Mouse (Mus musculus): Measurements from ENCODE around the gene Gm3336.

The Gm3336 gene

DNA sequence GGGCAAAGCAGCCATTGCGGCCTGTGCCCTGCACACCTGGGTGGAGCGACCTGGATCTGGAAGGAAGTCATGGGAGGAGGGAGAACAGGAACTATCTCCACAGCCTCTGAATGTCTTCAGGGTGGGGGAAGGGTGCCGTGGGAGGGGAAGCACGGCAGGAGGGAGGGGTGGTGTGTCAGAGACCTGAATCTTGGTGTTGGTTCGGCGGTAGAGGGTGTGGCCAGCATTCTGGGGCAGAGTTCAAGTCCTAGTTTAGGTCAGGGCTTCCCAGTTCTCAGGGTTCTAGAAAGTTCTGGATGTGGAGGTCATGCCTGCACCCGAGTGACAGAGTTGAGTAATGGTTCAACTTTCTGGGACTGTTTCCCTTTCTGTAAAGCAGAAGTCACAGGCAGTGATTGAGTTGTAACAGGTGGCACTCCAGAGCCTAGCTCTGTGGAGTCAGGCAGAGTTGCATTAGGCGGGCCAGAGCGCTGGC, 1.5 kb downstream of the Gm3336 start:
- DNase-seq: no peak

DNA sequence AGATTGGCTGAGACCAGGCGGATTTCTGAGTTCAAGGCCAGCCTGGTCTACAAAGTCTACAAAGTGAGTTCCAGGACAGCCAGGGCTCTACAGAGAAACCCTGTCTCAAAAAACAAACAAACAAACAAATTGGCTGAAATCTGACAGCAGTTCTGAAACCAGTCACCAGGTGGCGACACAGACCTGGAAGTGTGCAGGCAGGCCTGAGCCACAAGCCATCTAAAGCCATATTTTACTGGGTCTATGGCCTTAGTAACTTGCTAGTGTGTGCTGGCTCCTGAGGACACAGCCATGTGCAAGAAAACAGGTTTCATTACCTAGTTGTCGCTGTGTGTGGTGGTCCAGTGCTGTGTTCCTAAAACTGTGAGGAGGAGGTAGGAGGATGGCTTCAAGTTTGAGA, 2.4 kb downstream of the Gm3336 start:
- DNase-seq: peak; percentile 91 to 93

- DNase-seq: peak in 1 of 2 experiments; percentile 14
Measured at GRCm38 (mm10) chr8:70721601-70722000, 3.3 kb downstream of the Gm3336 start.

GRCm38 (mm10) chr8:70723486-70724210, 5.3 kb downstream of the Gm3336 start, which contains the start of gene Pde4c:
Gene Pde4c (plus strand): TSS chr8:70723720.
- no peak for DNase-seq

GRCm38 (mm10) chr8:70724216-70724615, 5.9 kb downstream of the Gm3336 start:
- DNase-seq: no peak

DNA sequence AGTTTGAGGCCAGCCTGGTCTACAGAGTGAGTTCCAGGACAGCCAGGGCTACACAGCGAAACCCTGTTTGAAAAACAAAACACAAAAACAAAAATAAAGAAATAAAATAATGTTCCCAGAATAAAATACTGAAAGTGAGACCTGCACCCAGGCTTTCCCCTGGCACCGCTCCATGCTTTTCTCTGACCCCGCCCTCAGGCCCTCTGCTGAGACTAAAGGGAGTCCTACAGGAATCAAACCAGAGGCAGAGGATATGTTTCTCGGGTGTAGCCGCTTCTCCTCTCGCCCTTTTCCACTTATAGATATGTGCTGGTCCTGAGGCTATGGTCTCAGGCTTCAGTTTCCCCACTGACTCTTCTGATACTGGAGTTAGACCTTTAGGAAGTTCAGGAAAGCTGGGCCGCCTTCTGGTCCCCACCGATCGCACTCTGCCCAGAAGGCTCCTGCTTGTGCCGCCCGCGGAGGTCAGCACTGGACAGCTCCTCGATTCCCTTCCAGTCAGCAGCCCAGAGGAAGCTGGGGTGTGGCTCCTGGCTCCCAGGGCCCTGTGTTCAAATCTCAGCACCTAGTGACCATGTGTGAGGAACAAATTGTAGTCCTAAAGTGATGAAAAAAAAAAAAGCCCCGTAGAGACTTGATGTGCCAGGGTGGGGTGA, 7.6 kb downstream of the Gm3336 start:
- DNase-seq: peak in 1 of 2 experiments; percentile 16

DNA sequence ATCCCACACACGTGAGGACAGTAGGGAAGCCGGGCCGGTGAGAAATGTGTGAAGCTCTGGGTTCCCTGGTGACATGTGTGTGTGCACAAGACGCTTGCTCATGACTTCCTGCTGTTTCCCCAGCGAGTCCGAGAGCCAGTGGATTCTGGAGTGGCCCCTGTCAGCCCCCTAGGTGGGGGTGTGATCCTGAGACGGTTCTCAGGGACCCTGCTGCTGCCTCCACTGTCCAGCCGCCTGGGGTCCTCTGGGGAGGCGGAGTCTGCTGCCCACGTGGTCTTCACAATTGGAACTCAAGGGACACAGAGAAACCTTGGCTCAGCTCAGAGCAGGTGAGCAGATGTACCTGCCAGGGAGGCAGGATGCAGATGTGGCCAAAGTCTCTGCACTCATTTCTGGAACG, 8.4 kb downstream of the Gm3336 start:
- no peak for DNase-seq

GRCm38 (mm10) chr8:70729808-70730475, 11.6 kb downstream of the Gm3336 start:
- peak in 1 of 2 experiments; percentile 33 for DNase-seq

DNA sequence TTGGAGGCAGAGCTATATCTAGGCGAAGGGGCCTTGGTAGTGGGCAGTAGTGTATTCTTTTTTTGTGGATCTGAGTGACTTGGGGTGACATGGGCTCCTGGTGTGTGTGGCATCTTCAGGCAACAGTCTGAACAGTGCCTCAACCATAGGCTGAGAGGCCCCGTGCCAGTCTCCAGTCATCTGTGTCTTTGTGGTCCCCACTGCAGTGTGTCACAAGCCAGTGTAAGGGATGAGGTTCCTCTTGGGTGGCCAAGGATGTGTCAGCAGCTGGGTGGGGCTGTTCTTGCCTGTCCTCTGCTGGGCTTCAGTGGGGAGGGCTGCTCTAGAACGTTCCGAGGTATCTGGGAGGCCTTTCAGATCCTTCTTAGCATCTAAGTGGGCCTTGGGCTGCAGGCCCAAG, 12.6 kb downstream of the Gm3336 start:
- DNase-seq: no peak

DNA sequence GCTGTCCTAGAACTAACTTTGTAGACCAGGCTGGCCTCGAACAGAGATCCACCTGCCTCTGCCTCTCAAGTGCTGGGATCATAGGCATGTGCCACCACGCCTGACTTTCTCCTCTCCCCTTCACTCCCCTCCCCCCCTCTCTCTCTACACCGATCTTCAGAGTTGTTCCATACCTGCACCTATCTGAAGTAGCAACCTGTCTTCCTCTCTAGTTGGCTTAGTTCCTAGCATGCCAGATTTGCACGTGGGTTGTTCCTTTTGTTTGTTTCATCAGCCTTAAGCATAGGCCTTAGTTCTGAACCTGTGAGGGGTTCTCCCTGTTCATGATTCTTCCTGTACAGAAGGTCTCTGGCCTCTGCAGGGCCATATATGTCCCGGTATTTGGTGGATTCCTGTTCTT, 19.4 kb downstream of the Gm3336 start:
- no peak for DNase-seq

- no peak for DNase-seq
Measured at GRCm38 (mm10) chr8:70738211-70738610, 19.9 kb downstream of the Gm3336 start.

GRCm38 (mm10) chr8:70741661-70742060, 23.3 kb downstream of the Gm3336 start:
- DNase-seq: no peak

GRCm38 (mm10) chr8:70742176-70742575, 23.8 kb downstream of the Gm3336 start:
- no peak for DNase-seq

DNA sequence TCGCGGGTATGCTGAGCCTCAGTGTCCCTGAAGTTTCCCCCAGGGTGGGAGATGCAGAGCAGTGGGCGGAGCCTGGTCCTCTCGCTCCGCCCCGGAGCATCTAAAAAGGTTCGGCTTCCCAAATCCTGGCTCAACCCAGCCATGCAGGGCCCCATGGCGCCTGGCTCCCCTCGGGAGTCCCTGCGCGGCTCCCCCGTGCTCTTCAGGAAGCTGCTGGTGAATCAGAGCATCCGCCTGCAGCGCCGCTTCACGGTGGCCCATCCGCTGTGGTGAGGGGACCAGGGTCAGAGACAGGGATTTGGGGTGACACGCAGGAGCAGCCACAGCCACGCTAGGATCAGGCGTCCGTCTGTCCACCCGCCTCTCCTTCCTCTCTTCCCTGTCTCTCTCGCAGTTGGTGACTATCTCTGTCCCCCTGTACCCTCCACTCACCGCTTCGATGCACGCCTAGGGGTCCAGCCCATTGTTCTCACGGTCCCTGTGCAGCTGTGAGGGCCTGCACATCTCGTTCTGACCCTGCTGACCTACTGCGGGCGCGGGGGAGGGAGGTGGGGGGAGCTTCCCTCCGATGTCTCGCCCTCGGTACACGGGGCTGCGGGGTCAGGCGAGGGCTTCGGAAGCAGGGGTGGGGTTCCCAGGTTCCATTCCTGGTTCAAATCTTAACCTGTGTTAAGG, 24.8 kb downstream of the Gm3336 start:
- DNase-seq: no peak

DNA sequence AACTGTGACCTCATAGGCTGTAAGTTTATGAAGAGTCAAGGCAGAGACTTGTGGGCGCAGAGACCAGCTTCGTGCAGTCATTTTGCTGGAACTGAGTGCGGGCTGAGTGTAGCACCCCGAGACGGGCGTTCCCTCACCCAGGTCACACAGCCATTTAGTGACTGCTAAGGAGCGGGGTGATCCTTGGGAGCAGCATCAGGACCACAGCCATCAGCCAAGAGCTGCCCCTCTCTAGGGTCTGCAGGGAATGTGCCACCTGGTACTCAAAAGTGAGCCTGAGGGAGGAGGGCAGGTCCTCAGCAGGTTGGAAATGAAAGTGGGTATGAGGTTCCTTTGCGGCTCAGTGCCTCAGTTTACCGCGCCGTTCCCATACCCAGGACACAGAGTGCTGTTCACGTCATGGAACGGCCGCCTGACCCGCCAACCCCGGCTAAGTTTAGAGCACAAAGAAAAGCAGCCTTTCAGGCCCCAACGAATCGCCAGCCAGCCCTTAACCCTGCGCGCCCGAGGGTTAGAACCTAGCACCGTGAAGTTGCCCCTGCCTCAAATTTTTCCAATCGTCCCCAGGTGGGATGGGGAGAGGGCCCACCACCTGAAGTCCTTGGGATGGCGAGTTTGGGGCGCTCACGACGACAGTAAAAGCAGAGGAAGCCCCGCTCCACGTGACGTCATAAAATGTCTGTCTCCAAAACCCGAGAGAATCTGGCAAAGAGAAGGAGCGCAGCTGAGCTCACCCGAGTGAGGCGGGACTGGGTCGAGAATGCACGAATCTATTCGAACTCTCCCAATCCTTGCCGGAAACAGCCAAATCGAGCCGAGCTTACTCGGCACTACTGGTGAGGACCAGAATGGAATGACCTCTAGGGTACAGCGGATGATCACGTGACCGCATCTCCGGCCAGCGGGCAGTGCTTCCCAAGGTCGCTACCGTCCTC, 25.6 kb downstream of the Gm3336 start:
- peak; percentile 51 to 64 for DNase-seq

DNA sequence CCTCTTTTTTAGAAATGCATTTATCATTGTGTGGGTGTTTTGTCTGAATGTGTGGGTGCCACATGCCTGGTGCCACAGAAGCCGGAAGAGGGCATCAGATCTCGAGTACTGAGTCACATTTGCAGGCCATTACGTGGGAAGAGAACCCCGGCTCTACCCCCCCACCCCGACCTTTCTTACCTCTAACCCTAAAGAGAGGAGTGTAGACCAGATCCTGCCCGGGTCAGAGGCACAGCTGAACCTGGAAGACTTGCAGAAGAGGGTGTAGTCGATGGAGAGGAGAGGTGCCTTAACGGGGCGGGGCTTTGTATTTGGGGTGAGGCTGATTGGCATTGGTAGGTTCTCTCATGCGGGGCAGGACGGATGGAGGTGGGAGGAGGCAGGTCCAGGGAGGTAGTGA, 26.5 kb downstream of the Gm3336 start:
- no peak for DNase-seq

DNA sequence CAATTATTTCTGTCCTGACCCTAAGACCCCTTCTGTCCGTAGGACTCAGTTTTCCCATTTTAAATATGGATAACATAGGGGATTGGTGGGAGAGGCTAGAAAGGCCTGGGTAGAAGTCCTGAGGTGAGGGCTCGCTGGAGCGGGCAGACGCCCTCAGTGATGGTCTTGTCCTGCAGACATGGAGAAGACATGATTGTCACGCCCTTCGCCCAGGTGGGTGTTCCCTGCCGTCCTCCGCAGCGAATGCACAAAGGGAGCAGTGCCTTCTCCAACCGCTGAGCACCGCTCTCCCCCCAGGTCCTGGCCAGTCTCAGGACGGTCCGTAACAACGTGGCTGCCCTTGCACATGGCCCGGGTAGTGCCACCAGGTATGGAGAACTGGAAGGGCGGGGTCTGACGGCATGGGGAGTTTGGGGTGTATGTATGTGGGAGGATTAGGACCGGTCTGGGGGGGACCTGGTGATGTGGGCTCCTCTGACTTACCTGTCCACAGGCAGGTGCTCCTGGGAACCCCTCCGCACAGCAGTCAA, 27.4 kb downstream of the Gm3336 start:
- no peak for DNase-seq

- DNase-seq: no peak
Measured at GRCm38 (mm10) chr8:70746676-70747075, 28.3 kb downstream of the Gm3336 start.

- DNase-seq: no peak
Measured at GRCm38 (mm10) chr8:70747211-70747890, 29.0 kb downstream of the Gm3336 start.

DNA sequence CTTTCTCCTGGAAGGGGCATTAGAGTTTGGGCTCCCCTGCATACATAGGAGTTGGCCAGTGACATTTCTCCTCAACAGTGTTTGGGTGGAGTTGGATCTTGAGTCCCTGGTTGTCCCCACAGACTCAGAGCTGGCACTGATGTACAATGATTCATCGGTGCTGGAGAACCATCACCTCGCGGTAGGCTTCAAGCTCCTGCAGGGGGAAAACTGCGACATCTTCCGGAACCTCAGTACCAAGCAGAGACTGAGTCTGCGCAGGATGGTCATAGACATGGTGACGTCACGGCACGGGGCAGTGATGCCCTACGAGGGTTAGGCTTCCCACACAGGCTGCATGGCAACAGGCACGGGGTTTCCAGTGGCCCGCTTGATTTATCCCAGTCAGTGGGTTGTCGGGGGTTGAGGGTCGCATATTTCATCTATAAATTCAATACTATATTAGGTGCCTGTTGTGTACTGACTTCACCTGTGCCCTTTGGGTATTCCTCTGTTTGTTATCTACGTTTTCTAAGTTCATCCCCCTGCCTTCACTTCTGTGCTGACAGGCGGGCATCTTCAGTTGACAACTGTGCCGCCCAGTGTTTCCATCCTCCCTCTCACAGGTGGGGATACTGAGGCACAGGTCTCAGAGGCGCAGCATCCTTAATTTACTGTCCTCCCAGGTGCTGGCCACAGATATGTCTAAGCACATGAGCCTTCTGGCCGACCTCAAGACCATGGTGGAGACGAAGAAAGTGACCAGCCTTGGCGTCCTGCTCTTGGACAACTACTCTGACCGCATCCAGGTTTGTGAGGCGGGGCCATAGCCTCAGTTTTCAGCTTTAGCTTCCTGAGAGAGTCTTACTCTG, 30.1 kb downstream of the Gm3336 start:
- no peak for DNase-seq
